Mouse (Mus musculus): ENCODE measurements around the gene Epb41l5. TPM values are rescaled to one million over a fixed set of nuclear protein-coding genes. Genes with fewer than 3 reads are reported as not detected.

Epb41l5 gene
- polyA plus RNA-seq, 1 experiment, result 33.3 TPM

DNA sequence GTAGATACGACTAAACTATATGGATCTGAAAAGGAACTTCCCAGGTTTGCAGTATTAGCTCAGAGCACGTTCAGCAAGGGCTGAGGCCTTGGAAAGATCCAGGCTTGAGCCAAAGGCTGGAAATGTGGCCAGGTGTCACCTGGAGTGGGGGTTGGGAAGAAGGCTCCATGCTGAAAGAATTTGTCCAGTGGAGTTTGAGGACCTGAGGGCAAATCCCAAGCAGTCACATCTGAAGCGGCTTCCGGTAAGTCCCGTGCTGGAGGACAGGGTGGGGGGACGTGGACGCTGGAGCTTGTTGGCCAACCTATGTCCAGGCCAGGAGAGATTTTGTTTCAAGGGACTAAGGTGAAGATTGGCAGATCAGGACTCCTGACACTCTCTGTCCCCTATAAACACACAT lies 125.0 kb downstream of the Epb41l5 start:
- Histone ChIP-seq H3K4me3 (ENCODE audit: insufficient read depth, low read depth, low read length) (no peak overlapping the region; the same call in 1 of the 2 replicates), H3K27ac (ENCODE audit: insufficient read depth, low read depth, low read length) (peak overlapping the region; percentile 86), H3K27me3 (replicated peaks; ENCODE audit: control insufficient read depth, insufficient read depth, low read length) (no peaks in the 10 kb centered on the region), H3K36me3 (ENCODE audit: control insufficient read depth, insufficient read depth, low read length) (no peaks in the 10 kb centered on the region), H3K4me1 (ENCODE audit: control insufficient read depth, insufficient read depth, low read length) (peaks cover 43% of the 10 kb centered on the region)
- DNase-seq, result peak; percentile 48
- 59% methylated on average over 7 of the region's 7 CpGs for WGBS
- TF ChIP-seq CTCF (conservative IDR thresholded peaks at IDR 0.05; ENCODE audit: insufficient read depth, insufficient read length, low read depth, low read length) (no peak), POLR2A (IDR thresholded peaks at IDR 0.05; ENCODE audit: low read depth, low read length) (no peak)

DNA sequence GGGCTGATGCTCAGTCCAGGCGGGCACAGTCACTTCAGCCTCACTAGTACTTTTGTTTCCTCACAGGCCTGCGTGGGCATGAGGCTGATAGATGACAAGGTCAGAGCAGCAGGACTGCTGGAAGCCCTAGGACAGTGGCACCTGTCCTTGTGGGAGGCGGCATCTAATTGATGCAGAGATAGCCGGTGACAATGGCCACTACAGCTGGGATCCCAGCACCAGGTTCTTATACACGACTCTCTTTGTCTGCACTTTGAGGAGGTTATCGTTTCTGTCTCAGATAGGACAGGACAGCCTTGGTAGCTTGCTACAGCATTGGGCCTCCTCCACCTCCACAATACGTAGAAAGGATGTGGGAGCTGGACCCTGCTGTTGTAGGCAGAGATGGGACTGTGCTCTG lies 125.4 kb downstream of the Epb41l5 start:
- H3K4me1 ChIP-seq (ENCODE audit: control insufficient read depth, insufficient read depth, low read length), result peaks cover 43% of the 10 kb centered on the region
- no peaks in the 10 kb centered on the region for H3K36me3 ChIP-seq (ENCODE audit: control insufficient read depth, insufficient read depth, low read length)
- no peak overlapping the region for H3K4me3 ChIP-seq (ENCODE audit: insufficient read depth, low read depth, low read length)
- DNase-seq, result no peak
- WGBS, result 70% methylated on average over 7 of the region's 7 CpGs
- peak overlapping the region; percentile 86 for H3K27ac ChIP-seq (ENCODE audit: insufficient read depth, low read depth, low read length)
- H3K27me3 ChIP-seq (replicated peaks; ENCODE audit: control insufficient read depth, insufficient read depth, low read length), result no peaks in the 10 kb centered on the region
- TF ChIP-seq POLR2A (IDR thresholded peaks at IDR 0.05; ENCODE audit: low read depth, low read length), result no peak
- TF ChIP-seq CTCF (conservative IDR thresholded peaks at IDR 0.05; ENCODE audit: insufficient read depth, insufficient read length, low read depth, low read length), result no peak

DNA sequence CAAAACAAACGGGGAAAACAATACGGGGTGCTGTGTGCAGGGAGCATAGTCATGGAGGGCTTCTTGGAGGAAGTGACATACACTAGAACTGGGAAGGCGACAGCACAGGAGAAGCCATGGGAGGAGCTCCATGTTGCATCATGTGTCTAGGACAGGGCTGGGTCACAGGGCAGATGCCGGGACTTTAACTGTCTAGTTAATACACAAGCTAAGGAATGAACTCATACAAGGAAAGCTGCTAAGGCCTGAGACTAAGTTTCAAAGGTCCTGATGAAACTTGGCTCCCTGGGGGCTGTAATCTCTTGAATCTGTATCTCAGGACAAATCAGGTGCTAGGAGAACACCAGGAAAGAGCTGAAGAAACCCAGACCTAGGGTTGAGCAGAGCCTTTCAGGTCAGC lies 126.1 kb downstream of the Epb41l5 start:
- H3K27me3 ChIP-seq (replicated peaks; ENCODE audit: control insufficient read depth, insufficient read depth, low read length), result no peaks in the 10 kb centered on the region
- TF ChIP-seq CTCF (conservative IDR thresholded peaks at IDR 0.05; ENCODE audit: insufficient read depth, insufficient read length, low read depth, low read length) (no peak), POLR2A (IDR thresholded peaks at IDR 0.05; ENCODE audit: low read depth, low read length) (no peak)
- no peak overlapping the region for H3K4me3 ChIP-seq (ENCODE audit: insufficient read depth, low read depth, low read length)
- H3K36me3 ChIP-seq (ENCODE audit: control insufficient read depth, insufficient read depth, low read length), result no peaks in the 10 kb centered on the region
- H3K27ac ChIP-seq (ENCODE audit: insufficient read depth, low read depth, low read length), result peak overlapping the region; percentile 79
- WGBS, result 61% methylated on average over 4 of the region's 4 CpGs
- peak; percentile 91 for DNase-seq
- peaks cover 47% of the 10 kb centered on the region for H3K4me1 ChIP-seq (ENCODE audit: control insufficient read depth, insufficient read depth, low read length)

DNA sequence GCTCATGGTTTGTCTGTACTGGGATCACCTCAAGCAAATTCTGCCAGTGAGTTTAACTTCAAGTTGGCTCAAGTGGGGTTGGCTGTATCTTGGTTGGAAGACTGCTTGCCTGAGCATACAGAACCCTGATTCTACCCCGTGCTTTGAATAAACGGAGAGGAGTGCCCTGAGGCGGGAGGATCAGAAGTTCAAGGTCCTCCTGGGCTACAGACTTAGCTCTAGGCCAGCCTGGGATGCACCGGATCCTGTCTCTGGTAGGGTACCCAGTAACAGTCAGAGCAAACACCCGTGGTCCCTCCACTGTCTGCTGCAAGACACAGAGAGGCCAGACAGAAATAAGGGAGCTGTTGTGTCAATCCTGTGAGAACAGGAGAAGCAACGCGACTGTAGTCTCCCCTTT lies 127.1 kb downstream of the Epb41l5 start:
- H3K4me1 ChIP-seq (ENCODE audit: control insufficient read depth, insufficient read depth, low read length), result peaks cover 43% of the 10 kb centered on the region
- TF ChIP-seq CTCF (conservative IDR thresholded peaks at IDR 0.05; ENCODE audit: insufficient read depth, insufficient read length, low read depth, low read length) (no peak), POLR2A (IDR thresholded peaks at IDR 0.05; ENCODE audit: low read depth, low read length) (no peak)
- H3K4me3 ChIP-seq (ENCODE audit: insufficient read depth, low read depth, low read length), result no peak overlapping the region
- no peaks in the 10 kb centered on the region for H3K27me3 ChIP-seq (replicated peaks; ENCODE audit: control insufficient read depth, insufficient read depth, low read length)
- no peaks in the 10 kb centered on the region for H3K36me3 ChIP-seq (ENCODE audit: control insufficient read depth, insufficient read depth, low read length)
- peak overlapping the region; percentile 8; the same call in 1 of the 2 replicates for H3K27ac ChIP-seq (ENCODE audit: insufficient read depth, low read depth, low read length)
- 58% methylated on average over 7 of the region's 7 CpGs for WGBS
- peak; percentile 59 for DNase-seq

DNA sequence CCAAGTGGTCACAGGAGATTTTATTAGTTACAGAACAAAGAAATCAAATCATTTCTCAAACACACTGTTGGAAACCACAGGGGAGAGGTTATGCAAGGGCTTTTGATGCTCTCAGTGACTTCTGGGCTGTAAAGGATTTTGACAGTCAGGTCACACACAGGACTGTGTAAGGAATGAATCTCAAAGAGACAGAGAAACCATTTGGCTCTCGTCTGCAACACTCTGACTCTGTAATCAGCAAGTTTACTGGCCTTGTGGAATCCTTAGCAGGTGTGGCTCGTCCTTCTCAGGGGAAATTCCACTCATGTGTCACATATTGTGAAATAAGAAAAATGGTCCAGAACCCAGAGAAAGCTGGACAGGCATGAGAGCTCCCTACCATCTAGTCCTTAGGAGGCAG lies 127.8 kb downstream of the Epb41l5 start:
- H3K36me3 ChIP-seq (ENCODE audit: control insufficient read depth, insufficient read depth, low read length), result no peaks in the 10 kb centered on the region
- H3K4me3 ChIP-seq (ENCODE audit: insufficient read depth, low read depth, low read length), result no peak overlapping the region
- no peak overlapping the region for H3K27ac ChIP-seq (ENCODE audit: insufficient read depth, low read depth, low read length)
- TF ChIP-seq CTCF (conservative IDR thresholded peaks at IDR 0.05; ENCODE audit: insufficient read depth, insufficient read length, low read depth, low read length), result no peak
- TF ChIP-seq POLR2A (IDR thresholded peaks at IDR 0.05; ENCODE audit: low read depth, low read length), result no peak
- H3K4me1 ChIP-seq (ENCODE audit: control insufficient read depth, insufficient read depth, low read length), result peaks cover 43% of the 10 kb centered on the region; the same call in 1 of the 2 replicates
- 40% methylated on average over 2 of the region's 2 CpGs for WGBS
- DNase-seq, result no peak
- no peaks in the 10 kb centered on the region for H3K27me3 ChIP-seq (replicated peaks; ENCODE audit: control insufficient read depth, insufficient read depth, low read length)

DNA sequence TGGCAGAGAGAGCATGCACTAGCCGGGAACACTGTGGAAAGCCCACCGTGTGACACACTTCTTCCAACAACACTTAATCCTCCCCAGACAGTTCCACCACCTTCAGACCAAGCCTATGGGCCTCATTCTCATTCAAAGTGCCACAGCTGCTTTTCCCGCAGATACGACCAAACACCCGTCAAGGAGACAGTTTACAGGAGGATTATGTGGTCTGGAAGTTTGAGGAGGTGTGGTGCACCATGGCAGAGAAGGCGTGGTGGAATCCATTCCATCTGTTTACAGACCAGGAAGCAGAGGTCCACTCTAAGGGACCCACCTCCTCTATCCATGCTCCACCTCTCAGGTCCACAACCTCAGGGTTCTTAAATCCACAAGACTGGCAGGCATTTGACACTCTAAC lies 129.5 kb downstream of the Epb41l5 start:
- no peak for DNase-seq
- Histone ChIP-seq H3K27me3 (replicated peaks; ENCODE audit: control insufficient read depth, insufficient read depth, low read length) (no peaks in the 10 kb centered on the region), H3K4me3 (ENCODE audit: insufficient read depth, low read depth, low read length) (no peak overlapping the region), H3K4me1 (ENCODE audit: control insufficient read depth, insufficient read depth, low read length) (peaks cover 31% of the 10 kb centered on the region; the same call in 1 of the 2 replicates), H3K36me3 (ENCODE audit: control insufficient read depth, insufficient read depth, low read length) (no peaks in the 10 kb centered on the region), H3K27ac (ENCODE audit: insufficient read depth, low read depth, low read length) (peak overlapping the region; percentile 12; the same call in 1 of the 2 replicates)
- TF ChIP-seq CTCF (conservative IDR thresholded peaks at IDR 0.05; ENCODE audit: insufficient read depth, insufficient read length, low read depth, low read length), result no peak
- TF ChIP-seq POLR2A (IDR thresholded peaks at IDR 0.05; ENCODE audit: low read depth, low read length), result no peak
- 85% methylated on average over 6 of the region's 6 CpGs for WGBS

DNA sequence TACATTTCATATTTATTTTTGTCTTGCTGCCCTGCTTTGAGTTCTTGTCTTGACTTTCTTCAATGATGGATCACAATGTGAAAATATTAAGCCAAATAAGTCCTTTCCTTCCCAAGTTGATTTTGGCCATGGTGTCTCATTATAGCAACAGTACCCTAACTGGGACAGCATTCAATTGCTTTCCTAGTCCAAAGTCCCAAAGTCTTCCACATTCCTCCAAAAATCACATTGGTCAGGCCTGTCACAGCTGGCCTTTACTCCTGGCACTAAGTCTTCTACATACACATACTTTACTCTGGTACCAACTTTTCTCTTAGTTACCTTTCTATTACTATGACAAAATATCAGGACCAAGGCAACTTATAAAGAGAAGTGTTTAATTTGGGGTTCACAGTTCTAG lies 130.0 kb downstream of the Epb41l5 start:
- TF ChIP-seq POLR2A (IDR thresholded peaks at IDR 0.05; ENCODE audit: low read depth, low read length) (no peak), CTCF (conservative IDR thresholded peaks at IDR 0.05; ENCODE audit: insufficient read depth, insufficient read length, low read depth, low read length) (no peak)
- H3K27me3 ChIP-seq (replicated peaks; ENCODE audit: control insufficient read depth, insufficient read depth, low read length), result no peaks in the 10 kb centered on the region
- H3K4me1 ChIP-seq (ENCODE audit: control insufficient read depth, insufficient read depth, low read length), result peaks cover 29% of the 10 kb centered on the region; the same call in 1 of the 2 replicates
- 0 out of 2 replicates have a peak overlapping the region, but pooled peaks have one; percentile 12 for H3K27ac ChIP-seq (ENCODE audit: insufficient read depth, low read depth, low read length)
- no peak overlapping the region for H3K4me3 ChIP-seq (ENCODE audit: insufficient read depth, low read depth, low read length)
- DNase-seq, result peak; percentile 67
- H3K36me3 ChIP-seq (ENCODE audit: control insufficient read depth, insufficient read depth, low read length), result no peaks in the 10 kb centered on the region

Data from kidney, adult 2 months (tissue).